Mouse (Mus musculus) brain, embryonic 14.5 days (tissue): Measurements from ENCODE around the gene Dusp2.

Experiments
- CTCF ChIP-seq: fragments of 200-500 bp; IDR thresholded peaks from 2 replicates; pipeline ENCODE4 v1.5.1; 2012; ENCODE audit warnings: inconsistent platforms, mild to moderate bottlenecking, moderate library complexity, borderline replicate concordance; ENCODE audit not compliant: insufficient read depth, insufficient read length; ENCODE audit errors: extremely low read depth
- POLR2A ChIP-seq: fragments of 200-500 bp; IDR thresholded peaks from 2 replicates; pipeline ENCODE4 v1.6.1; 2012; ENCODE audit warnings: mild to moderate bottlenecking, inconsistent platforms, borderline replicate concordance; ENCODE audit not compliant: poor library complexity, insufficient read depth, insufficient read length, severe bottlenecking; ENCODE audit errors: extremely low read depth

GRCm38 (mm10) chr2:127353881-127354280, 17.9 kb downstream of the Dusp2 start:
- TF ChIP-seq CTCF: no peak
- TF ChIP-seq POLR2A: no peak
